Mouse (Mus musculus): Measurements from ENCODE around the gene Caly. TPM values are rescaled to one million over a fixed set of nuclear protein-coding genes. Genes with fewer than 3 reads are reported as not detected.

Caly gene
- polyA plus RNA-seq, 1 experiment from 2014 or later = 360 TPM

DNA sequence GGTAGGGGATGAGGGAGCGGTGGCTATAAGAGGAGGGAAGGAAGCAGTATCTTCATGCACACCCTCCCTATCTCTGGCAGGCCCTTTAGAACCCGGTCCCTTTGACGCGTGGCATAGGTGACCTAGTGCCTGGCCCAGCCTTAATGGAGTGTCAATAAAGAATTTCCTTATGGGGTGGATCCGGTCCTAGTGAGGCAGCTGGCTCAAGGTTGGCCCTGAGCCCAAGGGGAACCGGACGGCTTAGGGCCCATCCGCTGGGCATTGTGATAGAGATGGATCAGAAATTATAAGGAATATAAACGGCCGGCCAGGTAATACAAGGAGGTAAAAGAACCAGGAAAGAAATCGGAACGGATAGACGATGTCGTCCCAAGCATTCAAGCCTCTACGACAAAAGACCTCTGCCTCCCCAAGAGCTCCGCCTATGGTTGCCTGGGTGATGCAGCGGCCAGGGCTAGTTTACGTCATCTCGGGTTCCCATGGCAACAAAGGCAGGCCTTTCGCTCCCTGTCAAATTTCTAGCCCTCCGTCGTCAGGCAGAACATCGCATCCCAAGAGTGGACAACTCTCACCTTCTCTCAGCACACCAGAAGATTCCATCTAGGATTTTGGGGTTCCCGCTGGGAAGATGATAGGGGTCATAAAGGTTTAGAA lies 1.7 kb downstream of the Caly start:
- peak; percentile 79 for ATAC-seq (ENCODE audit: low FRiP score)
- H3K4me3 ChIP-seq (replicated peaks) = peak overlapping the region; percentile 49
- peak overlapping the region; percentile 94 for H3K27ac ChIP-seq (replicated peaks)
- H3K4me1 ChIP-seq = peaks cover 30% of the 10 kb centered on the region
- H3K9me3 ChIP-seq (replicated peaks) = no peaks in the 10 kb centered on the region
- 1% methylated on average over 24 of the region's 24 CpGs for WGBS
- peak overlapping the region; percentile 76 for H3K9ac ChIP-seq (replicated peaks)
- peaks cover 5% of the 10 kb centered on the region; the same call in 1 of the 2 replicates for H3K36me3 ChIP-seq
- no peaks in the 10 kb centered on the region for H3K27me3 ChIP-seq (replicated peaks)
- H3K4me2 ChIP-seq = peak overlapping the region; percentile 71

GRCm38 (mm10) chr7:140078711-140079110 lies 3.6 kb downstream of the Caly start:
- Histone ChIP-seq H3K9me3 (replicated peaks) (no peaks in the 10 kb centered on the region), H3K9ac (replicated peaks) (no peak overlapping the region), H3K27me3 (replicated peaks) (0 out of 2 replicates have a peak, but pooled peaks cover 3% of the 10 kb centered on the region), H3K36me3 (peaks cover 8% of the 10 kb centered on the region; the same call in 1 of the 2 replicates), H3K4me2 (peak overlapping the region; percentile 71; the same call in 1 of the 2 replicates), H3K4me1 (peaks cover 30% of the 10 kb centered on the region), H3K27ac (replicated peaks) (peak overlapping the region; percentile 37; the same call in 1 of the 2 replicates), H3K4me3 (replicated peaks) (no peak overlapping the region)
- WGBS = 4% methylated on average over 5 of the region's 5 CpGs
- ATAC-seq (ENCODE audit: low FRiP score) = no peak

- H3K9me3 ChIP-seq (replicated peaks) = no peaks in the 10 kb centered on the region
- WGBS = 81% methylated on average over 6 of the region's 6 CpGs
- no peak overlapping the region for H3K27ac ChIP-seq (replicated peaks)
- H3K27me3 ChIP-seq (replicated peaks) = peaks cover 10% of the 10 kb centered on the region; the same call in 1 of the 2 replicates
- H3K36me3 ChIP-seq = peaks cover 18% of the 10 kb centered on the region
- H3K4me1 ChIP-seq = peaks cover 26% of the 10 kb centered on the region
- no peak overlapping the region for H3K4me2 ChIP-seq
- no peak overlapping the region for H3K9ac ChIP-seq (replicated peaks)
- H3K4me3 ChIP-seq (replicated peaks) = no peak overlapping the region
- ATAC-seq (ENCODE audit: low FRiP score) = no peak
Measured at GRCm38 (mm10) chr7:140077698-140078097, 4.7 kb downstream of the Caly start.

- Histone ChIP-seq H3K9me3 (replicated peaks) (no peaks in the 10 kb centered on the region), H3K9ac (replicated peaks) (peak overlapping the region; percentile 23; the same call in 1 of the 2 replicates), H3K4me3 (replicated peaks) (peak overlapping the region; percentile 12; the same call in 1 of the 2 replicates), H3K36me3 (peaks cover 50% of the 10 kb centered on the region), H3K4me2 (peak overlapping the region; percentile 42), H3K4me1 (no peaks in the 10 kb centered on the region), H3K27me3 (replicated peaks) (peaks cover 17% of the 10 kb centered on the region; the same call in 1 of the 2 replicates), H3K27ac (replicated peaks) (no peak overlapping the region)
- no peak for ATAC-seq (ENCODE audit: low FRiP score)
- WGBS = 39% methylated on average over 38 of the region's 39 CpGs
Measured at GRCm38 (mm10) chr7:140070042-140070711, 12.2 kb downstream of the Caly start.

- WGBS = 75% methylated on average over 6 of the region's 6 CpGs
- no peak overlapping the region for H3K9ac ChIP-seq (replicated peaks)
- H3K9me3 ChIP-seq (replicated peaks) = no peaks in the 10 kb centered on the region
- no peak overlapping the region for H3K4me2 ChIP-seq
- no peak overlapping the region for H3K4me3 ChIP-seq (replicated peaks)
- H3K4me1 ChIP-seq = no peaks in the 10 kb centered on the region
- peaks cover 34% of the 10 kb centered on the region for H3K36me3 ChIP-seq
- H3K27ac ChIP-seq (replicated peaks) = no peak overlapping the region
- peaks cover 14% of the 10 kb centered on the region; the same call in 1 of the 2 replicates for H3K27me3 ChIP-seq (replicated peaks)
- ATAC-seq (ENCODE audit: low FRiP score) = no peak
Measured at GRCm38 (mm10) chr7:140067397-140067796, 15.0 kb downstream of the Caly start.

DNA sequence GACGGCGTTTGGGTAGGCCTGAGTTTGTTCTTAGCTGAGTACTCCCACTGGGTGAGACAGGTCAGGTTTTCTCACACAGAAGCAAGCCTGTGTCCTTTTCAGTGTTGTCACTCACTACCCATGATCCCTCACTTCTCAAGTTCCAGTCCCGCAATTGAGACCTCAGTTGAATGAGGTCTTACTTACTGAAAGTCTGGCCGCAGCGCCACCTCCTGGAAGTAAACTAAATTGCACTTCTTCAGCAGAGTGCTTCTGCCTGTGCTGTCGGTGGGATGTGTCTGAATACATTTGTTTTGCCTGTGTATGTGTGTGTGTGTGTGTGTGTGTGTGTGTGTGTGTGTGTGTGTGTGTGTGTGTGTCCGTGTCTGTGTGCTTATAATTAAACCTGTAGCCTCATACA lies 19.3 kb downstream of the Caly start:
- Histone ChIP-seq H3K9me3 (replicated peaks) (no peaks in the 10 kb centered on the region), H3K9ac (replicated peaks) (no peak overlapping the region), H3K4me2 (no peak overlapping the region), H3K27ac (replicated peaks) (no peak overlapping the region), H3K4me3 (replicated peaks) (no peak overlapping the region), H3K4me1 (peaks cover 35% of the 10 kb centered on the region), H3K36me3 (no peaks in the 10 kb centered on the region), H3K27me3 (replicated peaks) (peaks cover 11% of the 10 kb centered on the region; the same call in 1 of the 2 replicates)
- WGBS = 21% methylated on average over 7 of the region's 7 CpGs
- ATAC-seq (ENCODE audit: low FRiP score) = no peak

DNA sequence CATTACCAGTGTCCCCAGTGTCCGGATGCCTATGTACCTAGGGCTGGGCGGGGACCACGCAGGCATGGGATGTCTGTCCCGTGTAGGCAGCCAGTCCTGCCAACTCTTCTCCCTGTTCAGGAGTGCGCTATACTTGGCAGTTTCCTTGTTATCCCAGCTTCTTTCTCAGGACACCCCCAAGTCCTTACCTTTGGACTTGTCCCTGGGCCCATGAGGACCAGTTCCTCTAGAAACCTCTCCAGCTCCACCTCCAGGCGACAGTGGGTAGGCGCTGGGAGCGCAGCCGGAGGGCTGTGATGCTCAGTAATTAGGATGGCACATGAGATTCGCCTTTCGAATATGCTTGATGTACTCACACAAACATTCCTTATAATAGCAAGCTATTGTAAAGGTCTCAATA lies 20.0 kb downstream of the Caly start:
- WGBS = 5% methylated on average over 11 of the region's 11 CpGs
- Histone ChIP-seq H3K4me3 (replicated peaks) (no peak overlapping the region), H3K9me3 (replicated peaks) (no peaks in the 10 kb centered on the region), H3K27me3 (replicated peaks) (peaks cover 11% of the 10 kb centered on the region; the same call in 1 of the 2 replicates), H3K9ac (replicated peaks) (no peak overlapping the region), H3K4me2 (no peak overlapping the region), H3K27ac (replicated peaks) (no peak overlapping the region), H3K36me3 (no peaks in the 10 kb centered on the region), H3K4me1 (peaks cover 42% of the 10 kb centered on the region)
- no peak for ATAC-seq (ENCODE audit: low FRiP score)

DNA sequence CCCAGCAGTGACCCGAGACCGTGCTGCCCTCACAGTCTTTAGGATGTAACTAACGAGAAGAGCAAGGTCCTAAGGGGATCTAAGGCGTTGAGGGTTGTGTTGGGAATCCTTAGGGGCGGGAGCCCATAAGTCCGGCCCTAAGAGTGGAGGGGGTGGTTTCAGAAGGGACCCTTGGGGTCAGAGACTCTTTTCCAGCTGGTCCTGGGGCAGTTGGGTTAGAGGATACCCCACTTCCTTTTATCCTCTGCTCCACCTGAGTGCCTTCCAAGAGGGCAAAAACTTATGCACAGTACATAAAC lies 20.6 kb downstream of the Caly start:
- Histone ChIP-seq H3K27ac (replicated peaks) (peak overlapping the region; percentile 45; the same call in 1 of the 2 replicates), H3K4me2 (peak overlapping the region; percentile 88), H3K4me3 (replicated peaks) (peak overlapping the region; percentile 39), H3K4me1 (peaks cover 45% of the 10 kb centered on the region), H3K9ac (replicated peaks) (peak overlapping the region; percentile 51), H3K36me3 (no peaks in the 10 kb centered on the region), H3K9me3 (replicated peaks) (no peaks in the 10 kb centered on the region), H3K27me3 (replicated peaks) (peaks cover 11% of the 10 kb centered on the region; the same call in 1 of the 2 replicates)
- 1% methylated on average over 6 of the region's 6 CpGs for WGBS
- ATAC-seq (ENCODE audit: low FRiP score) = no peak

- Histone ChIP-seq H3K36me3 (no peaks in the 10 kb centered on the region), H3K4me2 (peak overlapping the region; percentile 88), H3K4me3 (replicated peaks) (peak overlapping the region; percentile 39), H3K27ac (replicated peaks) (peak overlapping the region; percentile 45), H3K4me1 (peaks cover 45% of the 10 kb centered on the region), H3K27me3 (replicated peaks) (peaks cover 11% of the 10 kb centered on the region; the same call in 1 of the 2 replicates), H3K9me3 (replicated peaks) (no peaks in the 10 kb centered on the region), H3K9ac (replicated peaks) (peak overlapping the region; percentile 51)
- peak; percentile 28 for ATAC-seq (ENCODE audit: low FRiP score)
- WGBS = 1% methylated on average over 47 of the region's 47 CpGs
Measured at GRCm38 (mm10) chr7:140060936-140061831, 21.2 kb downstream of the Caly start.

- Histone ChIP-seq H3K27ac (replicated peaks) (no peak overlapping the region), H3K27me3 (replicated peaks) (peaks cover 11% of the 10 kb centered on the region; the same call in 1 of the 2 replicates), H3K9ac (replicated peaks) (no peak overlapping the region), H3K4me1 (peaks cover 45% of the 10 kb centered on the region), H3K36me3 (no peaks in the 10 kb centered on the region), H3K9me3 (replicated peaks) (no peaks in the 10 kb centered on the region), H3K4me3 (replicated peaks) (no peak overlapping the region), H3K4me2 (no peak overlapping the region)
- no peak for ATAC-seq (ENCODE audit: low FRiP score)
- whole genome bisulfite sequencing = 30% methylated on average over 4 of the region's 4 CpGs
Measured at GRCm38 (mm10) chr7:140059601-140060000, 22.7 kb downstream of the Caly start.

DNA sequence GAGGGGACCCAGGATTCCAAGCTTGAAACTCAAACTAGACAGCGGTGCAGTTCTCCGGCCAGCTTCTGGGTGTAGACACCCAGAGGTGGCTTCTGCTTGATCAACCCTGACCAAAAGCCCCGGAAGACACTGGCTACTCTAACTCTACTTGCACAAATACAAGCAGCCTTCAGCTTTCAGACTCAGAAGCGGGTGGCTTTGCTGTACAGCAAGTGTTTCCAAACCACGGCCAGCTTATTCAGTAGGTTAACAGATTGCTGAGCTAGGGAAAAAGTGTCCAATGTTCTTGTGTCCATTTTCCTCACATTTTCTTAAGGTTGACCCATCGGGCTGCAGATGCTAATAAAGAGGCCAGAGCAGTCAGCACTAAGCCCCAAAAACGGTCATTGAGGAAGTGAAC lies 23.8 kb downstream of the Caly start:
- Histone ChIP-seq H3K4me2 (peak overlapping the region; percentile 80), H3K27me3 (replicated peaks) (0 out of 2 replicates have a peak, but pooled peaks cover 5% of the 10 kb centered on the region), H3K36me3 (no peaks in the 10 kb centered on the region), H3K9me3 (replicated peaks) (no peaks in the 10 kb centered on the region), H3K27ac (replicated peaks) (peak overlapping the region; percentile 82), H3K4me3 (replicated peaks) (peak overlapping the region; percentile 49), H3K9ac (replicated peaks) (peak overlapping the region; percentile 71), H3K4me1 (peaks cover 45% of the 10 kb centered on the region)
- 0 out of 2 replicates have a peak, but pooled peaks have one; percentile 1 for ATAC-seq (ENCODE audit: low FRiP score)
- 6% methylated on average over 7 of the region's 7 CpGs for WGBS
